Mouse (Mus musculus): ENCODE results near the gene Pon3. TPM values are rescaled to one million over a fixed set of nuclear protein-coding genes. Genes with fewer than 3 reads are reported as not detected.

Pon3 gene
- polyA plus RNA-seq, 1 experiment from 2014 or later = 8.1 TPM

DNA sequence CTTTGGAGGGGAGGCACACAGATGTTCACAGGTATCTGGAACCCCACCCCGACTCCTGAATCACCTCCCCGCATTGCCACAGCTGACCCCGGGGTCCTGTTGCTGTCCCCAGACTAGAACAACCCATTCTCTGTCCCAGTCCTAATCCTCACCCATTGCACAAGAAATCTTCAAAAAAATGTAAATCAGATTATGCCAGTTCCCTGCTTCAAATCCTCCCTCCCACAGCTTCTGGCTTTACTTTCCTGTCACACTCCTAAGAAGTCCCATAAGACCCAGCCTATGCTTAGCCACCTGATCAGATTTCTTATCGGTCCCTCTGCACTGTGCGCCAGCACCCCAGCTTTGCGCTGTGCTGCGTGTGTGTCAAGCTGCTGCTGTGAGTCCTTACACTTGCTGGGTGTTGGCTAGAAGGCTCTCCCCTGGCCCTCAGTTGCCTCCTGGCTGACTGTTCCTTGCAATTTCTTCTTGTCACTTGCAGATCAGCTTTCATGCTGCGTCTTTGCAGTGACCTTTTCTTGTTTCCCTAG is 56.6 kb downstream of the Pon3 start:
- 91% methylated on average over 8 of the region's 8 CpGs for WGBS
- Histone ChIP-seq H3K9ac (ENCODE audit: low read depth, low read length) (no peak overlapping the region), H3K27ac (ENCODE audit: low read depth, low read length) (no peak overlapping the region), H3K4me1 (replicated peaks; ENCODE audit: control insufficient read depth, insufficient read depth, low read length) (no peaks in the 10 kb centered on the region), H3K27me3 (ENCODE audit: control insufficient read depth, insufficient read depth, low read length) (no peaks in the 10 kb centered on the region), H3K9me3 (ENCODE audit: control insufficient read depth, low read length) (no peaks in the 10 kb centered on the region), H3K4me2 (replicated peaks; ENCODE audit: low read depth, low read length) (no peak overlapping the region), H3K4me3 (ENCODE audit: low read depth, low read length) (no peak overlapping the region), H3K36me3 (ENCODE audit: control insufficient read depth, insufficient read depth, low read length) (no peaks in the 10 kb centered on the region)
- DNase-seq (ENCODE audit: low spot score) = no peak
- ATAC-seq (ENCODE audit: low FRiP score) = no peak

DNA sequence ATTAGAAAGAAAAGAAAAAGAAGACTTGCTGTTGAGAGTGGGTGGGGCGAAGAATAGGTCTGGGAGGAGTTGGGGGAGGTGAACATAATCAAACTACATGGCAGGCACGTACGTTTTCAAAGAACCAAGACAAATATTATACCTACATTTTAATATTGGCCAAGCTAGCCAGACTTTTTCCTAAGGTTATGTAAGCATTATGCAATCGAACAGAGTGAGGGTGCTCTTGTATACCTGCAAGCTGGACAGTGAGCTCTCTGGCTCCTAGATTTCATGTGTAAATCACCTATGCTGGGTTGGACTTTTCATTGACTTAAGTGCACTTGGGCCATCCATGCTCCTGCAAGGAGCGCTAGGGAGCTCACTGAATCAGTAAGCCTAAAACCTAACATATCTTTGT is 57.5 kb downstream of the Pon3 start:
- DNase-seq (ENCODE audit: low spot score) = no peak
- Histone ChIP-seq H3K4me1 (replicated peaks; ENCODE audit: control insufficient read depth, insufficient read depth, low read length) (no peaks in the 10 kb centered on the region), H3K4me3 (ENCODE audit: low read depth, low read length) (no peak overlapping the region), H3K27me3 (ENCODE audit: control insufficient read depth, insufficient read depth, low read length) (no peaks in the 10 kb centered on the region), H3K36me3 (ENCODE audit: control insufficient read depth, insufficient read depth, low read length) (no peaks in the 10 kb centered on the region), H3K9ac (ENCODE audit: low read depth, low read length) (no peak overlapping the region), H3K4me2 (replicated peaks; ENCODE audit: low read depth, low read length) (no peak overlapping the region), H3K9me3 (ENCODE audit: control insufficient read depth, low read length) (no peaks in the 10 kb centered on the region), H3K27ac (ENCODE audit: low read depth, low read length) (no peak overlapping the region)
- WGBS = 89% methylated on average over 5 of the region's 5 CpGs
- no peak for ATAC-seq (ENCODE audit: low FRiP score)

DNA sequence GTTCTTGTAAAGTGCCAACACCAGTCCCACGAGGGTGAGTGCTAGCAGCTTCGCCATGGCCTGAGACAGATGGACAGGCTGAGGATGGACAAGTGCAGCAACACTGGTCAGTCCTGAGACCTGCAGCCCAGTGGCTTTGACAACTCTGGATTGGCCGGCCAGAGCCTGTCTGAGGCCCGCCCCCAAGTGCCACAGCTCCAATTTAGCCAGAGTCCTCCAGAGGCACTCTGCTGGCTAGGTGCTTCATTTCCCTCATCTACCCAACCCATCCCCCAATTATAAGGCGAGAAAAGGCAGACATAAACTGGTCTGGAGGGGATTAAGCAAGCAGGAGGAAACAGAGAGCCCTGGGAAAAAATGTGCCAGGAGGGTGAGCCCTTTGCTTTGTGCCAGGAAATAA is 62.4 kb downstream of the Pon3 start, which contains the start of gene Pon1:
TSS of gene Pon1 (minus strand) at position 254 of the 400 bp plus-strand sequence.
- Histone ChIP-seq H3K4me3 (ENCODE audit: low read depth, low read length) (no peak within 1 kb of the TSS), H3K27me3 (ENCODE audit: control insufficient read depth, insufficient read depth, low read length) (no peaks in the 10 kb centered on the region), H3K9ac (ENCODE audit: low read depth, low read length) (no peak within 1 kb of the TSS), H3K4me1 (replicated peaks; ENCODE audit: control insufficient read depth, insufficient read depth, low read length) (no peaks in the 10 kb centered on the region), H3K36me3 (ENCODE audit: control insufficient read depth, insufficient read depth, low read length) (no peaks in the 10 kb centered on the region), H3K4me2 (replicated peaks; ENCODE audit: low read depth, low read length) (no peak within 1 kb of the TSS), H3K9me3 (ENCODE audit: control insufficient read depth, low read length) (no peaks in the 10 kb centered on the region), H3K27ac (ENCODE audit: low read depth, low read length) (no peak within 1 kb of the TSS)
- DNase-seq (ENCODE audit: low spot score) (no peak), ATAC-seq (ENCODE audit: low FRiP score) (no peak)
- WGBS = 52% methylated on average over 5 of the region's 5 CpGs

DNA sequence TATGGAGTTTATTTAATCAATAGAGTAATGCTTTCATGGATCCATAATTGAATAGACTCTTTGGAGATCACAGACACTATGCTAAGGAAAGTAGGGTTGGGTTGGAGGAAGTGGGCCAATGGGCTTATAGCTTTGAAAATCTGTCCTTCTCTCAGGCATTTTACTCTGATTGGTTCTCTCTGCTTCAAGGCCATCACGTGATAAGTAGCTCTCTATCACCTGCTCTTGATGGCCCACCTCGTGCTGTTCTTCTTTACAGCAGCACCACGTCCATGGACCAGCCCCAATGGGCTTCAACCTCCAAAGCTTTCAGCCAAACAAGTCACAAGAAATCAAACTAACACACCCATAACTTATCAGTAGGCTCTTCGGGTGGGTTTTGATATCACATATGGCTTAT is 65.3 kb downstream of the Pon3 start:
- no peaks in the 10 kb centered on the region for H3K9me3 ChIP-seq (ENCODE audit: control insufficient read depth, low read length)
- H3K27me3 ChIP-seq (ENCODE audit: control insufficient read depth, insufficient read depth, low read length) = no peaks in the 10 kb centered on the region
- 83% methylated on average over 4 of the region's 4 CpGs for WGBS
- no peaks in the 10 kb centered on the region for H3K4me1 ChIP-seq (replicated peaks; ENCODE audit: control insufficient read depth, insufficient read depth, low read length)
- H3K36me3 ChIP-seq (ENCODE audit: control insufficient read depth, insufficient read depth, low read length) = no peaks in the 10 kb centered on the region
- no peak overlapping the region for H3K4me2 ChIP-seq (replicated peaks; ENCODE audit: low read depth, low read length)
- no peak overlapping the region for H3K9ac ChIP-seq (ENCODE audit: low read depth, low read length)
- no peak for DNase-seq (ENCODE audit: low spot score)
- no peak overlapping the region for H3K27ac ChIP-seq (ENCODE audit: low read depth, low read length)
- no peak overlapping the region for H3K4me3 ChIP-seq (ENCODE audit: low read depth, low read length)
- ATAC-seq (ENCODE audit: low FRiP score) = no peak

DNA sequence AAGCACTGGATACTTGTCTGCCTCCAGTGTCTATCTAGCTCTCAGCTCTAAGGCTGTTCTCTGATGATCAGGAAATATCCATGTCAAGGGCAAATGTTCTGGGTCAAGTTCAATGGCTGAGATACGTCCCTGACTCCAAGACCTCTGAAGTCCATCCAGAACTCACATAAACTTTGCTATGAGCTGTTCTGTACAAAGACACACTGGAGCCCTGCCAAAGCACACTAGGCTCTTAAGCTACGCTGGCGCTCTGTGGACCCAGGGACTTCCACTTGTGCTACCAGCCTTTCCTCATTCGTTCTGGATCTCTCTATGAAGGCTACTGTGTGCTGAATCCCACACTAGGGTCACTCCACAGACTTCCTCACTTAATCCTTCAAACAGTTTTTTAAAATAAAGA is 66.6 kb downstream of the Pon3 start:
- Histone ChIP-seq H3K27ac (ENCODE audit: low read depth, low read length) (no peak overlapping the region), H3K4me2 (replicated peaks; ENCODE audit: low read depth, low read length) (no peak overlapping the region), H3K4me3 (ENCODE audit: low read depth, low read length) (no peak overlapping the region), H3K9me3 (ENCODE audit: control insufficient read depth, low read length) (no peaks in the 10 kb centered on the region), H3K9ac (ENCODE audit: low read depth, low read length) (no peak overlapping the region), H3K4me1 (replicated peaks; ENCODE audit: control insufficient read depth, insufficient read depth, low read length) (no peaks in the 10 kb centered on the region), H3K27me3 (ENCODE audit: control insufficient read depth, insufficient read depth, low read length) (no peaks in the 10 kb centered on the region), H3K36me3 (ENCODE audit: control insufficient read depth, insufficient read depth, low read length) (no peaks in the 10 kb centered on the region)
- ATAC-seq (ENCODE audit: low FRiP score) = no peak
- WGBS = 89% methylated on average over 4 of the region's 4 CpGs
- no peak for DNase-seq (ENCODE audit: low spot score)

DNA sequence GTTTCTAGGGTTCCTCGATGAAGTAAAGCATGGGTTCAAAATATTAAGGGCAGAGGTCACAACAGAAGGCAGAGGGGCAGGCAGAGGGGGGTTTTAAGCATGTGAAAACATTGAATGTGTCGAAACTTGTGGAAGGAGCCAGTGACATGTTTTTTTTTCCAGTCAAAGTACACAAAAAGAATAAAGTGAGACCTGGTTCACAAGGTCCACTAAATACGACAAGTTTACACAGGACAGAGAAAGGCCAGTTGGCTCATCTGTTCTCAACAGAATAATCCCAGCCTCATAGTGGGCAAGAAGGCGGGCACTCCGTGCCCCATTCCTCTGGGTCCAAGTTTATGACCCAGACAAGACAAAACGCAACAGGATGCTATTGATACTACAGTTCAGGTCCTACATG is 67.1 kb downstream of the Pon3 start:
- Histone ChIP-seq H3K9me3 (ENCODE audit: control insufficient read depth, low read length) (no peaks in the 10 kb centered on the region), H3K4me3 (ENCODE audit: low read depth, low read length) (no peak overlapping the region), H3K4me1 (replicated peaks; ENCODE audit: control insufficient read depth, insufficient read depth, low read length) (no peaks in the 10 kb centered on the region), H3K27me3 (ENCODE audit: control insufficient read depth, insufficient read depth, low read length) (no peaks in the 10 kb centered on the region), H3K27ac (ENCODE audit: low read depth, low read length) (no peak overlapping the region), H3K36me3 (ENCODE audit: control insufficient read depth, insufficient read depth, low read length) (no peaks in the 10 kb centered on the region), H3K4me2 (replicated peaks; ENCODE audit: low read depth, low read length) (no peak overlapping the region), H3K9ac (ENCODE audit: low read depth, low read length) (no peak overlapping the region)
- DNase-seq (ENCODE audit: low spot score) (no peak), ATAC-seq (ENCODE audit: low FRiP score) (no peak)
- WGBS = 71% methylated on average over 6 of the region's 6 CpGs

DNA sequence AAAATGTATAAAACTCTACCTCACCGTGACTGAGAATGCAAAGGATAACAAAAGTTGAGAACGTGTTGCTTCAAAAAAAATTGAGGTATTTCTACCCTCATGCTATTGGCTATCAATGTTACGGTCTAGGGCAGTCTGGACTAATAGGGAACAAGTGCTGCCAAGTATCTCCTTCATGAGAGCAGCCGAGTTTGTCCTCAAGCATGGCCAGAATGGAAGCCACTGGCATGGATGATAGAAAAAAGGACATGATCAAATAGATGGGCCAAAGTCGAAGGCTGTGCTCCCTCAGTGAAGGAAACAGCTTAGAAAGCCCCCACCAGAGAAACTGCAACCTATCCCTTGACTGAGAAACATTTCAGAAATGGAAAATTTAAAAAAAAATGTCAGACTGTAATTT is 68.0 kb downstream of the Pon3 start:
- no peak overlapping the region for H3K27ac ChIP-seq (ENCODE audit: low read depth, low read length)
- 90% methylated on average over 5 of the region's 5 CpGs for WGBS
- no peak overlapping the region for H3K4me3 ChIP-seq (ENCODE audit: low read depth, low read length)
- no peaks in the 10 kb centered on the region for H3K4me1 ChIP-seq (replicated peaks; ENCODE audit: control insufficient read depth, insufficient read depth, low read length)
- no peaks in the 10 kb centered on the region for H3K9me3 ChIP-seq (ENCODE audit: control insufficient read depth, low read length)
- H3K9ac ChIP-seq (ENCODE audit: low read depth, low read length) = no peak overlapping the region
- H3K27me3 ChIP-seq (ENCODE audit: control insufficient read depth, insufficient read depth, low read length) = no peaks in the 10 kb centered on the region
- no peaks in the 10 kb centered on the region for H3K36me3 ChIP-seq (ENCODE audit: control insufficient read depth, insufficient read depth, low read length)
- no peak for ATAC-seq (ENCODE audit: low FRiP score)
- H3K4me2 ChIP-seq (replicated peaks; ENCODE audit: low read depth, low read length) = no peak overlapping the region
- no peak for DNase-seq (ENCODE audit: low spot score)

DNA sequence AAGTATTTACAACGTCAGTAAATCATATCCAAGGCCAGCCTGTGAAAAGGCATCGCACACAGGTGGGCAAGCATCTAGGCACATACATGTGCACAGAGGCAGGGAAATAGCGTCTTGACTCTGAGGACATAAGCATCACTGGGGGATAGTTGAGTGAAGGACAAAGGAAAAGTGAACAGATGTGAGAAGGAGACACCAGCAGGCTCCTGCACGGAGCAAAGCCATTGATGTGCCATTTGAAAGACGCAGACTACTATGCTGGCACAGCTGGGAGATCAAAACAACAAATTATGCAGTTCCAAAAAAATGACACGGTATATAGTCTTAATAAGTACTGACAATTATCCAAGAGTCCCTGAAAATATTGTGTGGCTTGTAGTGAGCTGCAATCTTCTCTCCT is 68.5 kb downstream of the Pon3 start:
- H3K4me2 ChIP-seq (replicated peaks; ENCODE audit: low read depth, low read length) = no peak overlapping the region
- H3K36me3 ChIP-seq (ENCODE audit: control insufficient read depth, insufficient read depth, low read length) = no peaks in the 10 kb centered on the region
- WGBS = 84% methylated on average over 6 of the region's 6 CpGs
- no peaks in the 10 kb centered on the region for H3K4me1 ChIP-seq (replicated peaks; ENCODE audit: control insufficient read depth, insufficient read depth, low read length)
- no peak overlapping the region for H3K9ac ChIP-seq (ENCODE audit: low read depth, low read length)
- no peak overlapping the region for H3K27ac ChIP-seq (ENCODE audit: low read depth, low read length)
- ATAC-seq (ENCODE audit: low FRiP score) (no peak), DNase-seq (ENCODE audit: low spot score) (no peak)
- no peaks in the 10 kb centered on the region for H3K27me3 ChIP-seq (ENCODE audit: control insufficient read depth, insufficient read depth, low read length)
- H3K4me3 ChIP-seq (ENCODE audit: low read depth, low read length) = no peak overlapping the region
- no peaks in the 10 kb centered on the region for H3K9me3 ChIP-seq (ENCODE audit: control insufficient read depth, low read length)

DNA sequence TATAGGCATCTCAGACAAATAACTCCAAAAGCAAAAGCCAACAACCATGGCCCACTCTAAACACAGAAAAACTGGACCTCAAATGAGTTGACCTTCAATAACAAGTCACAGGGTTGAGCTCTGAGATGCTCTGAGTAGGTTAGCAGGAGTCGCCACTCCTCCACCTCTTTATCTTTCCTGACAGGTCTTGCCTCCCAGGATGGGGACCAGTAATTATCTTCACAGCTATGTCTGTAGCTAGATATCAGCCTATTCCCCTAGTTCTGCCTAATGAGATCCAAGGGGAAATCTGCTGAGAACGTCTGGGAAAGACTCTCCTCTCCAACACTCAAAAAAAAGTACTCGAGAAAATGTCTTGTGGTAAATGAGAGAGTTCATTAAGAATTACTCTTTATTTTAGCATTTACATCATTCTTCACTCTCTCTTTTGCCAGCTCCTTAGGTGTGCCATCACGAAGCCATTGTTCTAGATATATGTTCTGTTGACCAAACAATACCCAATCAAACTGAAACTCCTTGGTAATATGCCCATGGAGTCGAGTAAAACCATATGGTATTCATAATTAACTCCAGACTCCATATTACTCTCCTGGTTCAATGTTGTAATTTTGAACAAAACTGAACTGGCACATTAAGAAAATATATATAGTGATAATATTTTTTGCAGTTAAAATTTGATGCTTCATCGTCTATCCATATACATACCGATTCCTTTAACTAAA is 69.7 kb downstream of the Pon3 start:
- WGBS = 82% methylated on average over 7 of the region's 7 CpGs
- no peaks in the 10 kb centered on the region for H3K4me1 ChIP-seq (replicated peaks; ENCODE audit: control insufficient read depth, insufficient read depth, low read length)
- H3K27ac ChIP-seq (ENCODE audit: low read depth, low read length) = no peak overlapping the region
- H3K36me3 ChIP-seq (ENCODE audit: control insufficient read depth, insufficient read depth, low read length) = no peaks in the 10 kb centered on the region
- no peak overlapping the region for H3K9ac ChIP-seq (ENCODE audit: low read depth, low read length)
- no peak overlapping the region for H3K4me3 ChIP-seq (ENCODE audit: low read depth, low read length)
- H3K4me2 ChIP-seq (replicated peaks; ENCODE audit: low read depth, low read length) = no peak overlapping the region
- H3K9me3 ChIP-seq (ENCODE audit: control insufficient read depth, low read length) = no peaks in the 10 kb centered on the region
- ATAC-seq (ENCODE audit: low FRiP score) (no peak), DNase-seq (ENCODE audit: low spot score) (no peak)
- no peaks in the 10 kb centered on the region for H3K27me3 ChIP-seq (ENCODE audit: control insufficient read depth, insufficient read depth, low read length)
